Mouse (Mus musculus) right cerebral cortex, postnatal 14 days (tissue): ENCODE measurements around the gene Tmem131l.

ENCODE experiments used
- DNase-seq: peaks from one replicate; pipeline ENCODE4 v3.0.0; 2022

Tmem131l gene

DNA sequence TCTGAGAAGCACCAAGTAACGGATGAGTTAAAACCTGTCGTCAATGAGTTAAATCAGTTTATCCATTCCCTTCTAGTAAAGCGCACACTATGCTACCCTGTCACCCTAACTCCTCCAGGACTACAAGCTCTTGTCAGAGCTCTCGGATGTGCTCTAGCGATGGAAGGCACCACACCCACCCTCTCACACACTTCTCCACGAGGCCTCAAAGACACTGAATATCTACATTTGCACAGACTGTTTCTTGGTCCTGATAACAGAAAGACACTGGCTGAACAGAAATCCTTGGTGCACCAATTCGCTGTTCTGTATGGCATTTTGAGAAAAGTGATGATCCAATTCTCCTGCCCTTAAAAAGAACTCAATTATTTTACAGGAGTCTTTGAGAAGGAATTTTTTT lies 34.0 kb downstream of the Tmem131l start:
- DNase-seq, result no peak

DNA sequence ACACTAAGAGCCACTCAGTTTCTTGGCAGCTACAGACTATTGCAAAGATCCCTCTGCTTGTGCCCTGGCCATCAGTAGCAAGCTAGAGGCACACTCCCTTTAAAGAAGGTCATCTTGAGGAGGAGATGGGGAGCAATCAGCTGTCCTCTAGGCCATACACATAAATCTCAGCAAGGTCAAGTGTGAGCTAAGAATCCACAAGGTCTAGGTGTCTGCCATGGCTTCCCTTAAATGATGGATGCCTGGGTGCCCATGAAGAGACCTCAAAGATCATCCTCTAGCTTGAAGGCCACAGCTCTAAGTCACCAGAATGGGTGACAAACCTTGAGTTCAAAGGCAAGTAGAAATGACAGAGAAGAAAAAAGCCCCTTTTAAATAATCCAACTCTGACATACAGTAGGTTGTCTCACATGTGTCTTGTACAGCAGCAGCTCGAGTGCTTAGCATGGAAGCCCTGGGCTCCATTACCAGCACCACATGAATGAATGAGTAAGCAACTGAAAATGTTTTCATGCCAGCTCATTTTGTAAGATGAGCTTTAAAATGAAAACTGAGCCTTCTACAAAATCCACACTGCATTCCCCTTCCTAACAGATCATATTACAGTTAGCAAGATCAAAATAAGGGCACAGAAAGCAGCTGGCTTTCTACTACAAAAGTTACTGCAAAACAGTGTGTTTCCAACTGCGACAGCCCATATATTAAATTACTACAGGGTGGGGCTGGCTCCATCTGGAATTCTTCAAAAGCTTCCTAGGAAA lies 35.5 kb downstream of the Tmem131l start:
- DNase-seq, result no peak

DNA sequence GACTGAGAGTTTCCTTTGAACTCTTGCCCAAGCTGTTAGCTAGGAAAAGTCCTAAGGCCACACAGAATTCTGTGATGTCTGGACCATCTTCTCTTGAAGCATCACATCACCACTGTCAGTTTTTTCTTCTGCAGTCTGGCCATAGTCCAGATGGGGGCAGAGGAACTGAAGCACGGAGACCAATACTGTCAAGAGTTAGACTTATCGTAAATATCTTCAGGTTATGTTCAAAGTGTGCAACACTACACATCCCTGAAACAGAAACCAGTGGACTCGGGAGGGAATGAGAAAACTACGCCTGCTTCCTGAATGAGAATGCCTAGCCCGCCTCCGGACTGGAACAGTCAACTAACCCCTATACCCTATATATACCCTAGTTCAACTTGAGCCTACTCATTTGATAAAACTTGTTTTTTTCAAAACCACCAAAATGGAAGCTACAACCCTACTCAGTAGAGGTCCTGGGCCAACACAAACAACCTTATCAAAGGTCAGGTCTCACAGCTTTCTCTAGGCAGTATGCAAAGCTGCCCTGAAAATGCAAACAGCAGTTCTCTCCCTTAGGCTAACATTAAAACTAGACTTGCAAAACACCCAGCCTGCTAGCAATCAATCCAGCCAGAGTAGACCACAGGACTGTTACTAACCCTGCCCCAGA lies 37.4 kb downstream of the Tmem131l start:
- no peak for DNase-seq

DNA sequence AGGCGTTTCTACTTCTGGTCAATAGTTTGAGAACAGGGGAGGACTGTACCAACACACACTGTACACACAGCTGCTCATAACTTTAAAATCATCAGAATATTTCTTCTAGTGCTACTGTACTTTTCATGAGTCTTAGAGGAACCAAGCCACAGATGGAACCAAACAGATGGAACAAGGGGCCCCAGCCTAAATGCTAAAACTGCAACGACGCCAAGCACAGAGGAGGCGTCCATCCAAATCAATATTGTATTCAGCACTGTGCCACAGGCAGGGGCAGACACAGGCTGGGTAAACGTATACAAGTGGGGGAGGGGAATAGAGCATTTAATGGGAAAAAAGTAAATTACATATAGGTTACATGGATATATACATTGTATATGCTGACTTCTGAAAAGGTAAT lies 42.4 kb downstream of the Tmem131l start:
- no peak for DNase-seq

DNA sequence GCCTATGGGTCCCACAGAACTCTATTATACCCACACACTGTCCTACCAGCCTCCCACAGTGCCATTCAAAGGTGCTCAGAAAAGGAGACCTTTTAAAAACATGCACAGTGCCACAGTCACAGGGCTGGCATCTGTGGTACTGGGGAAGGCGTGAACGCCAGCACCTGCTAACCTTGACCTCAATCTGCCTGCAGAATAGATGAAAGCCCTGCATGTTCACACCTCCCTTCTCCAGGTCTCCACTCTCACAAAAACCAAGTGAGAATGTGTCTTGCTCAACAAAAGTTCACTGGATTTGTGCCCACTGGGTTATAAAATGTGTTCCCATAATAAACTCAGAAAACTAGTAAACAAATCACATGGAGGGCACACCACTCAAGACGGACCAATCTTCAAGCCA lies 42.9 kb downstream of the Tmem131l start:
- DNase-seq, result no peak

DNA sequence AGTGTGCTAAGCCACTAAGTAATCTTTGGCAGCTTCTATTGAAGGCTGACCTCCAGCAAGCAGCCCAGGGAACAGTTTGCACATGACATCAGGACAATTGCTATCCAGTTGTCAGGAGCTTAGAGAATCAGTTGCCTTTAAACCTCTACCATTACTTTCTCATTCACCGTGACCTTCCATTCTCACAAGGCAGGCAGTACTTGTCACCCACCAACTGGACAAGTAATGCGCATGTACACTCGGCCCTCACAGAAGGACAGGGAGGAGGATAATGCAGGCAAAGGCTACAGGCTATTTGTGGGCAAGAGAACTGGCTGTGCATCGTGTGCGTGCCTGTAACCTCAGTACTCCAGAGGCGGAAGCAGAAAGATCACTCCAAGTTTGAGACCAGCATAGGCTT lies 43.9 kb downstream of the Tmem131l start:
- no peak for DNase-seq

DNA sequence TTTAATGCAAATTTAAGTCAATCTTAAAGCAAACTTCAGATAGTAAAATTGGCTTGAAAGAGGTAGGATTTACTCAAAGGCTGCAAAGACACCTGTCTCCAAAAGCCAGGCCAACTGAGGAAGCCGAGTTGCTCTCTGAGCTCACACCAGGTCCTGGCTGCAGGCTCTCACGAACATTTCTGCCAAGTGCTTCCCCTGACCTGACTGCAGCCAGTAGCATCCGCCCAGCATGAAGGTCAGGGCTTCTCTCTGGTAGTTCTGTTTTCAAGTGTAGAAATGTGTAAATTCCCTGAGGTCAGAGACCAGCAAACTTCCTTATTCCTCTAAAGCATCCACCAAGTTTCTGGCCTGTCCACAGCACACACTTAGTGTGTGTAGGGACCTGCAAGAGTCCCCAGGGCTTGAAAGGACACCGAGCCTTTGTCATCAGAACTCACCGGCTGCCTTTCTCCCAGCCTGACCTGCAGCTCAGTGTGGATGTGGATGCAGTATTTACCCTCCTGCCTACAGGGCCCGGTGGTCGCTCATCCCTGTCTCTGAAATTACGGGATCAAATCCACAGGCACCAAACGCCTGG lies 44.6 kb downstream of the Tmem131l start:
- DNase-seq, result no peak

DNA sequence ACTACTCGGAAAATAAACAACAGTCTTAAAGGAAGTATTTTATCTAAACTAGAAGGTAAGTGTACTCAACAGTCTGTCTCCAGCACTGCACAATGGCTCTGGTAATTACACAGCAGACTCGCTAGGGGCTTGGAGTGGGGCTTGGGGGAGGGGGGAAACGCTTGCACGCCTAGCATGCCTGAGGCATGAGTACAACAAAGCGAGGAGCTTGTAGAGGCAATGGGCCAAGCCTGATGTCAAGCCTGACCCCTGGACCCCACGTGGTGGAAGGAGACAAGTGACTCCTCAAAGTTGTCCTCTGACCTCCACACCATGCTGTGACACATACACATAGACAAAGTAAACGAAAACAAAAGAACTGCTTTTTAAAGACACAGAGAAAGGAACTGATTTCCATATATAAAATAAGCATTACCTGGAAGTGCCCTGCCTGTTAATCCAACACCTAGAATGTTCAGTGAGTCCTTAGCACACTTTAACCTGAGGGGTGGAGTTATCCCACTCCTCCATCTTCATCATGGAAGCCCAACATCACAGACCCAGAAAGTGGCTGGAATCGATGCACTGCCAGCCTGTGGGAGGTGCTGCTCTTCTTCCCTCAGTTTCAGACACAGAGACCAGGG lies 45.6 kb downstream of the Tmem131l start:
- DNase-seq, result no peak

DNA sequence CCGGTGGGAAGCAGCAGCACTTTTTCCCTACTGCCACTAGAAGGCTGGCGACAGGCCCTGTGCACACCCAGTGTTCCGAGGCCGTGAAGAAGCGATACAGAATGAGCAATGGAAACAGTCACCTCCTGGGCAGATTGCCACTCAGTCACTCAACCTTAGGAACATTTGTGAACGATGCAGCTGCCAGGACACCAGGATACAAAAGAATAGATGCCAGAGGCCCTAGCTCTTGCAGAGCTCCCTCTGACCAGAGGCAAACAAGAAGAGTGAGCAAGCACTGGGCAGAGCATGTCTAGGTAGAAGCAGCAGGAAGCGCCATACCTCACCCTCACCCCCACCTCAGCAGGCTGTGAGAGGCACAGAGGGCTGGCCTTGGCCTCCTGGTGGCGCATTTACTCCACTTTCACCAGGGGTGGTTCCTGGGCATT lies 46.9 kb downstream of the Tmem131l start:
- DNase-seq, result peak; percentile 34

DNA sequence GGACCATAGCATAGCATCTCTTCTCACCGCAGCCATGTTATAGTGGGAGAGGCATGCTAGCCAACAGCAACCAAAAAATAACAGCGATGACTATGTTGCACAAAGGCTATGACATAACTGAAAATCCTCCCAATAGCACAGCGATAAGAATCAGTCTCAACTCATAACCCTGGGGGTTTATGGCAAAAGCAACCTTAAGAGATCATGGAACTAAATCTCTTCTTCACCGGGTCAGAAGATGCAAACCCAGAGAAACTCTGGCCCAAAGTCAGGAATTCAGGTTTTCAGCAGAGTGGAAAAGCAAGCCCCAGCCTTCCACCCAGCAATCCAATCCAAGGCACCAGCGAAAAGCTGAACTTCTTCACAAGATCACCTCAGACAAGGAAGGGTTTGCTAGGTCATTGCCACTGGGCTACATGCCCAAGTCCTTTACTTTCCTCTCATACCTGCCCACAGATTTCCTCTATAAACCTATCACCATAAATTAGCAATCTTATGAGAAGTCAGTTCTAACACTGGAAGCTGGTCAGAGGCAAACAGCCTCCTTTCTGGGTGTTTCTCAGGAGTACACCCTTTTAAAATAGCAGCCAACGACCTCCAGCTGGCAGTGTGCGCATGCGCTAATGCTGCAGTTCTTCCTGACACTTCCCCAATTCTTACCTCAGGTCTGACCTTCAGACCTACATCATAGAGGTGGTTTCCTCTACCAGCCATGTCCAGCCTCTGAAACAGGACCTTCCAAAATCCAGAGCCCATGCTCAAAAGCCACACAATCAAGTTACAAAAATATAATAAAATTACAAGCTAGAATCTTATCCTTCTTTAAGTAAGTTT lies 48.1 kb downstream of the Tmem131l start:
- DNase-seq, result no peak

DNA sequence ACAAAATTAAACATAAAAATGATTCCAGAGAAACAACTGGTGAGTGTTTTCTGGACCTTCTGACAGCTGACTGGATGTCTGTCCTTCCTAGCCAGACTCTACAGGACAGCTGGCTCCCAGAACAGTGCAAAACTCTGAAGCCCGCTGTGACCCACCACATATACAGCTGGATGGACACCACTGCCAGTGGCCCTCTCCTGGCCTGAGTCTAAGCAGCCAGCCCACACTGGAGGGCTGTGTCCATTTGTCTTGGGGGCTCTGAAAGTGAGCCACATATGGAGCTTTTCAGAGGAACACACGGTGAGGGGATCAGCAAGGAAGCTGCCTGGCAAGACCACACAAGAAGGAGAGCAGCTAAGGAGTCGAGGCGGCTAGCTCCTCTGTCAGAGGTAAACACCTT lies 51.8 kb downstream of the Tmem131l start:
- DNase-seq, result no peak

DNA sequence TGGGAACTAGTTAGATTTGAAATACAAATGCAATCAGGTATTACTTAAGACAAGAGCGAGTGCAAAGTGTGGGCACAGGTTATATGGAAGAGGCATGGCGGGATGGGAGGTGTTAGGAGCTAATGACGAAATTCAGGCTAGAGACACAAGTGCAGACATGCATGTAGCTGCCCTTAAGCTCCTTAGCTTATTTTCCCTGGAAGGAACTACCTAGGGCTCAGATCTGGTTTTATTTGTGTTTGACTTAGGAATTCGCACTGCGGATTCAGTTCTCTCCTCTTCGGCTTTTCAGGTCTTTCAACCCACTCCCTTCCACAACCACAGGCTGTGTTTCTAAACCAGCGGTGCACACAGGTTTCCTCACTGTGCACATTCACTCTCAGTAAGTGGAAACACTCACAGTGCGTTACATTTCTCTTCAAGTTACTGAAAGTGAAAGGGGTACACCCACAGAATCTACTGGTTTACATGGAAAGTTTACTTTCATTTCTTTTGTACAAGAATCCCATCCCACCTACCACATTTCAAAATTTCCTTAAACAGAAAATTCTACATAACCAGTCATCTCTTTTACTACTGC lies 52.4 kb downstream of the Tmem131l start:
- DNase-seq, result no peak

DNA sequence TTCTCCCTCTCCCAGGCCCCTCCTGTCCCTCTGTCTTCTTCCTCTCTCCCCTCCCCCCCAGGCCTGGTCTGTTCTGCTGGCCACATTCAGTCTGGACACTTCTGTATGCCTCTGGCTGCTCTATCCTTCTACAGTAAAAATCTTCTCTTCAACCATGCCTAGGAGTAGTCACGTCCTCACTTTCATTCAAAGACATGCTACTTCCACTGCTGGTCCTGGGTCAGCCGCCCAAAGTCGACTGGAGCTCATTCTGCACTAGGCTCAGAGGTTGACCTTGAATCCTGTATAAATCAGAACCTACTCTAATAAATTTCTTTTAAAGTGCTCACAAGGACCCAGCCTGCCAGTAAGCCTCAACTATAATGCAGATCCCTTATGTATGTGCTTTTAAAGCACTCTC lies 53.2 kb downstream of the Tmem131l start:
- DNase-seq, result no peak

DNA sequence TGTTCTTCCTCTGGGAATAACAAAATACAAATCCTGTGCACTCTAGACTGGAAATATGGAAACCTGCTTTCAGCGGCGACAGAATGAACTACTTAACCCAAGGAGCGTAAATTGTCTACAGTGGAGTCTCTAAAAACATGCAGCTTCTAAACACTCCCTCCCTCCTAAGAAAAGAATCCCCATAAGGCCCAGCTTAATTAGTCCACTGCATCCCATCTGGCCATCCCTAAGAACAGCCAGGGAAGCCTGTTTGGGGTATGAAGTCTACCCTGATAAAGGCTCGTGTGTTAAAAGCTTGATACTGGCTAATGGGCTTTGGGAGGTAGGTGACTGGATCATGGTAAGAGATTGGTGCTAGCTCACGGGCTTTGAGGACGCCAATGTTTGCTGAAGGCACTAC lies 54.5 kb downstream of the Tmem131l start:
- DNase-seq, result no peak

DNA sequence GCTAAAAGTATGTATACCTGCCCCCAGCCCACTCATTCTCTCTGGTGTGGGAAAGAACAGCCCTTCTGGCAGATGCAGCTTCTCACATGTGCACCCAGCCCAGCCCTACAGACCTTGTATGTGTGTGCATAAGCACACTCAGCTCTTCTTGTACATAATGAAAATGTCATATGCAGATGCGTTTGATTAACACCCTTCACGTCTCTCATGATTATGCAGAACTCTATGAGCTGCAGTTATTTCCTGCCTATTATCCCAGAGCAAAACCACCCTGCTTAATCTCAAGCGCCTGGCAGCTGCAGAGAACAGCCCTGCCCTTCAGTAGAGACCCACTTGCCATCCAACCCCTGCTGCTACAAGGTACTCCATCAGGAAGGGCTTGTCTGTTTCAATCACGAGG lies 55.6 kb downstream of the Tmem131l start:
- no peak for DNase-seq

DNA sequence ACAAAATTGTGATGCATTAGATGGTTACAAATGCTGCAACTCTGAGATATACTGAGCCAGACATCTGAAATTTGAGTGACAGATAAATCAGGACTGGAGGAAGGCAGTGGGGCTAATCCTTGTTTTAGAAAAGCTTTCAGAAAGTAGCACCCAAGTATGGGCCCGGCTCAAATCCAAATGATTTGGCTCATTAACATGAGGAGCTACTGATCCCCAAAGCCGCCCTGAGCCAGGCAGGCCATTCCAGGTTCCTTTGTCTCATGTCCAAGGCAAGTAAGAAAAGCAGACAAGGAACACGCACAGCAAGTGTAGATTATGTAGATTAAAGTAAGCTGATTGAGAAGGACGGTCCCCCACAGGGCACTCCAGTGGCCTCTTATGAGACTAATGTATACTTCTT lies 57.2 kb downstream of the Tmem131l start:
- DNase-seq, result no peak

DNA sequence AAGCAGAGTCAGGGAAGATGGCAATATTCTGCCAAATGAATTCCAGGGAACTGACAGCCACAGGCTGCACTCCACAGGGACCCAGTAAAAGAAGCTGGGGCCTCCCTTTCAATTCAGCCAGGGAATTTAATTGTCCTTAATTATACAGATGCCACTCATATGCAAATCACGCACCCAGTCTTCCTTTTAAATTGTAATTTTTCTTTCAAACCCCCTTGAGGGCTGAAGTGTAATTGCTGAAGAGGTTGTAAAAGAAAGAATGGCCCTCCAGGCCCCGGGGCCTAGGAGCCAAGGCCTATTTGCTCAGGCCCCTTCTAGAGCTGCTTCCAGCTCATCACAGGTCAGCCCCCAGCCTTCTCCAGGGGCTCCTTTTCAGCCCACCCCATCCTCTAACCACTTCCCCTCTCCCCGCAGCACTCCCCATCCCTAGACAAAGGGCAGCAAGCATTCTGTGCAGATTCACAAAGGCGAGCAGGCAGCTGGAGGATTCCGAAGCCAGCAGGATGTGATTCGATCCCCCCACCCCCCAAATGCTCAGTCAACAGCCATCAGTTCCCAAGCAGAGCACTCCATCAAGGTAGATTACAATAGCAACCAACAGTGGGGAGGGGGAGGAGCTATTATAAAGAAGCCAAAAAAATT lies 59.6 kb downstream of the Tmem131l start:
- DNase-seq, result no peak

DNA sequence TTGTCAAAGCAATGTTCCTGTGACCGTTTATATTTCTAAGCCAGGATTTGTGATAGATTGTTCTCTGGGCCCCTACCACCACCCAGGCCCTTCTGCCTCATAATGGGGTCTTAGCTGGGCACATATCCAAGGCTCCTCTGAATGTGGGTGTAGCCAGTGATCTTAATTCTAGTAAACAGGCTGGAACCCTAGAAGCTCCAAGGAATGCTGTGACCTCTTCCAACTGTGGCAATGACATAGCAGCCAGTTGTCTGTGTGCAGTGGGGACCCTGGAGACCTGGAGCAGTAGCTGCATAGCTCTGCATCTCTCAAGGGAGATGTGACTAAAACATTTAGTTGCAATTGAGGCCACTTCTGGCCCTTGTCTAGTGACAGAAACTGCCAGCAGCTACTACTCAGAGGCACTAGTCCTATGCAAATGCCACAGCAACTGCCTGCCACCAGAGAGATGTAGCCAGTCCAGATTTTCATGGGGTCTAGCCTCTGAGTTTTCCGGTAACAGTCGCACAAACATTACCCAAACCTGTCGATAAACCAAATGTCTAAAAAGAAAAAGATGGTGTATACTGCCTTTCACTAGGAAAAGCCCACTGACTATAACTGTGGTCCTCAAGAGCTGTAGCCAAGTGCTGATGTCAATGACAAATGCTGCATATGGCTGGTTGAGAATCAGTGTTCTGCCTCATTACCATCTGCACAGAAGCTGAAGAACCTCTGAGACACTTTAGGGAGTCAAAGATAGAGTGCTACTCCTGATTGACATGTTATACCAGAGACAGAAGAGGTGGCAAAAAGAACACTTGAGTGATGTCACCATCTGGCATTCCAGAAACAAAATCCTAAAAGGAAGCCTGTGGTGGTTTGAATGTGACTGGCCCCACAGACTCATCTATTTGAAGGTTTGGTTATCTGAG lies 61.2 kb downstream of the Tmem131l start:
- no peak for DNase-seq

DNA sequence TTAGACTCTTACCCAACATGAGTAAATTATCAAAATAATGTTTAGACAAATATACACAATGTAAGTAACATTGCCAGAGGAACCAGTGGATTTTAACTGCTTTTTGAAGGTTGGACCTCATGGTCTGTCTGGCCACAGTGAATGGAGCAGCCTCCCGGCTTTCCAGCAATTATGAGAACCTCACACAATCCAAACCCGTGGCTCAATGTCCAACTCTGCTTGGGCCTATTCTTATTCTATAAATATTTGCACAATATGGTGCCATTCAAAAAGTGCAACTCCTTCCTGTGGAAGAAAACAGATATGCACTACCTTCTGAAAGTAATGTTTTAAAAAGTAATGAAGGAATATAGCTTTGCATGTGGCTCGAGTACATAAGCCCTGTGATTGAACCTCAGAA lies 62.2 kb downstream of the Tmem131l start:
- no peak for DNase-seq

DNA sequence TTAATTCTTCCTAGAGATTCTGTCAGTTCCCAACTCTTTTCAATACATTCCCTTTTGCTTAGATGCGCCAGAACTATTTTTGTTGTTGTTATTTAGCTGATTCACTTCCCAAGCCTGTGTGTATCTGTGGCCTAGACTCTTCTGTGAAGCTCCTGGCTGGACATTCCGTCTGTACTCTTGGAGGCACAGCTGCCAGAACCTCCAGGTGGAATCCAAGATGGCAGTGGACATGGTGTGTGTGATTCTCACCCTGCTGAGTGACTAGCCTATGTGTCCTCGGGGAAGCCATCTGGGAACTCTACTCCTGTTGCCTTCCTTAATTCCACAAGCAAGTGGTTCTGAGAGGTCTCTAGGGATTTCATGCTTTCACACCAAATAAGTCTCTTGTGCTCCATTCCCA lies 63.8 kb downstream of the Tmem131l start:
- DNase-seq, result no peak

DNA sequence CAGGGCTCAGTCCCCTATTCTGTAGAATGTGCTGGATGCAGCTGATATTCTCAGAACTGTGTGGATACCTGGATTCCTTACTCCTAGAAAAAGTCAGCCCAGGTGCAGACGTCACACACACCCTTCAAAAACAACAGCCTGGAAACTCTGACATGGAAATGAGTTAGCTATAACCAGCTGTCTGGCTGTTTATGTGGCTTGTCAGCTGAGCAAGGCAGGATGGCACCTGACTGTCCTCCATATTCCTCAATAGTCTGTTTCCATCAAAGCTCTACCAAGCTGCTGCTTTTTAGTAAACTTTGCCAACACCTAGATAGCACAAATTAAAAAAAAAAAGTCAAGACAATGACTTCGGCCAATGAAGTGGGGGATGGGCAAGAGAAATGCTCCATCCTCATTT lies 66.6 kb downstream of the Tmem131l start:
- no peak for DNase-seq
